Mouse (Mus musculus) limb, embryonic 15.5 days (tissue): ENCODE data around the gene Uap1. TPM values are rescaled to one million over a fixed set of nuclear protein-coding genes. Genes with fewer than 3 reads are reported as not detected.
A peak's percentile ranks its signal among the peaks of the same experiment; 100 is the strongest.

Experiments
- ATAC-seq: fragments of 200-750 bp; cut with Nextera tagmentation; 2 replicates; pipeline ENCODE4 v1.8.0; 2017; ENCODE audit warnings: low read depth, moderate TSS enrichment; ENCODE audit not compliant: insufficient number of reproducible peaks, low FRiP score, low TSS enrichment
- H3K27ac ChIP-seq: fragments of 300-500 bp; sonication (generic); 2 replicates; pipeline ENCODE4 v1.5.1; 2015; ENCODE audit warnings: moderate library complexity, mild to moderate bottlenecking, inconsistent platforms
- H3K27me3 ChIP-seq: fragments of 300-500 bp; sonication (generic); 2 replicates; pipeline ENCODE4 v1.6.1; 2015; ENCODE audit warnings: inconsistent platforms
- H3K36me3 ChIP-seq: fragments of 300-500 bp; sonication (generic); 2 replicates; pipeline ENCODE4 v1.6.1; 2015; ENCODE audit warnings: inconsistent platforms
- H3K4me1 ChIP-seq: fragments of 300-500 bp; sonication (generic); 2 replicates; pipeline ENCODE4 v1.6.1; 2015; ENCODE audit warnings: inconsistent platforms
- H3K4me2 ChIP-seq: fragments of 300-500 bp; sonication (generic); 2 replicates; pipeline ENCODE4 v1.6.1; 2015; ENCODE audit warnings: mild to moderate bottlenecking, inconsistent platforms
- H3K4me3 ChIP-seq: fragments of 300-500 bp; sonication (generic); 2 replicates; pipeline ENCODE4 v1.5.1; 2015; ENCODE audit warnings: mild to moderate bottlenecking, inconsistent platforms
- H3K9ac ChIP-seq: fragments of 300-500 bp; sonication (generic); 2 replicates; pipeline ENCODE4 v1.6.1; 2015; ENCODE audit warnings: inconsistent platforms
- H3K9me3 ChIP-seq: fragments of 300-500 bp; sonication (generic); 2 replicates; pipeline ENCODE4 v1.6.1; 2016; ENCODE audit warnings: inconsistent platforms
- WGBS: fragments of 180-500 bp; shearing (Covaris S2); methylation state at CpG from one replicate; pipeline ENCODE4 v1.1.7; 2015; 5-methylcytosine and 5-hydroxymethylcytosine counted together
- polyA plus RNA-seq: library from polyadenylated mRNA; unstranded; fragments of >200 nt; fragmentation: Nextera tagmentation; extraction: Ambion mirVana; gene quantifications from 2 replicates; pipeline ENCODE4 v1.2.1, GENCODE M21; 2015

Uap1 gene
- polyA plus RNA-seq, 1 experiment from 2014 or later: 75.7 TPM

DNA sequence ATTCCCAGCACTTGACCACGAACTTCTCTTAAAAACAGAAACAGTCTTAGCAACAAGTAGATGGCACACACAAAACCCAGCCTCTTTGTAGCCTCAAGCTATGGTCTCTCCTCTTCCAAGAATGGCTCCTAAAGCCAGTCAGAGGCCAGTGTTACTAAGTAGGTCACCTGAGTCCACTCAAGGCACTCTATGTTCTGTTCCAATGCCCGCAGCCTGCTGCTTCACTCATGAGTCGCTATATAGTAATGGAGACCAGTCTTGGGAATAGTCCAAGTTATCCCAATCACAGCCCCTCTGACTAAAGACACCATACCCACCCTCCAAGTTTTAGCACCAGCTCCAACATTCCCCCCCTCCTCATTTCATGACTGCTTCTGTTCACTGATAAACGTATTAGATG is 29.2 kb downstream of the Uap1 start:
- Histone ChIP-seq H3K9ac (no peak overlapping the region), H3K27ac (no peak overlapping the region), H3K27me3 (no peaks in the 10 kb centered on the region), H3K36me3 (peaks cover 60% of the 10 kb centered on the region), H3K4me2 (no peak overlapping the region), H3K4me1 (0 out of 2 replicates have a peak, but pooled peaks cover 5% of the 10 kb centered on the region), H3K4me3 (no peak overlapping the region), H3K9me3 (no peaks in the 10 kb centered on the region)
- ATAC-seq: no peak
- WGBS: 90% methylated on average over 4 of the region's 4 CpGs

DNA sequence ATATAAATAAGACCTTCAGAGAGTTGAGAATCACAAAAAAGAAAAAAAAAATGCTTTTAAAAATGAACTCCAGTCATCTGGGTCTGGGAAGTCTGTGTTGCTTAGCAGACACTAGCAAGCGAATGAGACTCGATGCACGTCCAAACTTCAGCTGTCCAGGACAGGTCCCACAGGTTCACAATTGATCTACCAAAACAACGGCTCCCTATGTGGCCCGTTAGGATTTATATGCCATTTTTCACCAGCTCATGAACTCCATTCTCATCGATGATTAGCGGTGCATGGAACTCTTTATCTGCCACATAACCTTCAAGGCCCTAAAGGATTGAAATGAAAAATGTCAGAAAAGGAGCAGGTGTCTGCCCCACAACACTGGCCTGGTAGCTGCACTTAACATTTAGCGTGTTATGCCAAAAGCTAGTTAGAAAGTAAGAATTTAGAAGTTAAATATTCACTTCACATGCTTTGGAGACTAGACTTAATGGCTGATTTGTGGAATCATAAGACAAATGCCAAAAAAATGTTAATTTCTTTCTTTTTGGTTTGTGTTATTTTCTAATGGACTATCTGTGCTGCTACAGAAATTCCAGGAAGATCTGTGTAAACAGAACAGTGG is 32.4 kb downstream of the Uap1 start:
- whole genome bisulfite sequencing: 90% methylated on average over 8 of the region's 8 CpGs
- H3K9me3 ChIP-seq: no peaks in the 10 kb centered on the region

DNA sequence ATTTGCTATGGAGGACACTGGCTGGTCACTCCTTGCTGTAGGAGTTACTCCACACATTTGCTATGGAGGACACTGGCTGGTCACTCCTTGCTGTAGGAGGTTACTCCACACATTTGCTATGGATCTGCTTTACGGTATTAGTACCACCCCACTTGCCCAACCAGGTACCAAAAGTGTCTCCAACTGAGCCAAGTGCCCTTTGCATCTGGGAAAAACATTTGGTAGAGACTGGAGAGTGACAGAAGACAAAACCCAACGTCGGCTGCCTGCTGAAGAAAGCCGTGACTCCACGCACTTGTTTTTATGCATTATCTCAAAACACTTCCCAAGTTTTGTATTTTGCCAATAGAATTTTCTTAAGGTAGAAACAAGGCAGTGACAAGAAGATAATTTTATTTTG is 33.1 kb downstream of the Uap1 start:
- H3K27me3 ChIP-seq: no peaks in the 10 kb centered on the region
- no peak overlapping the region for H3K4me3 ChIP-seq
- no peak overlapping the region for H3K9ac ChIP-seq
- peaks cover 38% of the 10 kb centered on the region for H3K36me3 ChIP-seq
- H3K27ac ChIP-seq: no peak overlapping the region
- no peak overlapping the region for H3K4me2 ChIP-seq
- ATAC-seq: no peak
- no peaks in the 10 kb centered on the region for H3K9me3 ChIP-seq
- no peaks in the 10 kb centered on the region; the same call in 1 of the 2 replicates for H3K4me1 ChIP-seq
- 97% methylated on average over 5 of the region's 5 CpGs for WGBS

More for the DNA sequence above, 32.4 kb downstream of the Uap1 start:
- no peak overlapping the region for H3K4me3 ChIP-seq
- no peak for ATAC-seq
- no peak overlapping the region for H3K4me2 ChIP-seq
- peaks cover 40% of the 10 kb centered on the region for H3K36me3 ChIP-seq
- H3K4me1 ChIP-seq: no peaks in the 10 kb centered on the region
- no peaks in the 10 kb centered on the region for H3K27me3 ChIP-seq
- H3K9ac ChIP-seq: no peak overlapping the region
- H3K27ac ChIP-seq: no peak overlapping the region

DNA sequence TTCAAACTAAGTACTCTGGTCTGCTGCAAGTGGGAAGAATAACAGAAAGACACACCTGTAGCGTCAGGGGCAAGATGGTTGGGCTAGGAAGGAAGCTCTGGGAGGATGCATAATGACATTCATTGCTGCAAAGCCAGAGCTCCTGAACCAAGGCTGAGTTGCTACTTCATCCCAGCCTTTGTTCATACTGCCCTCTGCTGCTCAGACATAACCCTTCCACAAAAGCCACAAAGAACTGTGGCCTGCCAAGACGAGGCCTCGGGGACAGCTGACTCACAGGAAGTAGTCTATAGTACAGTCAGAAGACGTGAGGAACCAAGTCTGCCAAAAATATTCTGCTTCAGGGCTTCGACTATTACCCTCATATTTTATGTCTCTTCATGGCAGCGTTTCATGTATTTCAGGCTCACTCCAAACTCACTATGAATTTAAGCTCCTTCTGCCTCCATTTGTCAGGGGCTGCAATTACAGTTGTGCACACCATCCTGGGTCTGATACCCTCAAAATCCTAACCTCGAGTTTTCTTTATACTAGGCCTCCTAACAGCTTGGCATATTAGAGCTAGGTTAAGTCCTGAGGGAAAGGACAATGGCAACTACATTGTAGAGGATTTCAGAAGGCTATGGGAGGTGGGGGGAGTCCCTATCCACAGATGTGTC is 38.3 kb downstream of the Uap1 start:
- peaks cover 5% of the 10 kb centered on the region; the same call in 1 of the 2 replicates for H3K36me3 ChIP-seq
- no peaks in the 10 kb centered on the region for H3K9me3 ChIP-seq
- ATAC-seq: peak; percentile 63; the same call in 1 of the 2 replicates
- no peak overlapping the region for H3K4me2 ChIP-seq
- H3K4me3 ChIP-seq: no peak overlapping the region
- H3K4me1 ChIP-seq: no peaks in the 10 kb centered on the region; the same call in 1 of the 2 replicates
- peak overlapping the region; percentile 35 for H3K27ac ChIP-seq
- H3K9ac ChIP-seq: no peak overlapping the region
- 6% methylated on average over 7 of the region's 7 CpGs for WGBS
- no peaks in the 10 kb centered on the region for H3K27me3 ChIP-seq

DNA sequence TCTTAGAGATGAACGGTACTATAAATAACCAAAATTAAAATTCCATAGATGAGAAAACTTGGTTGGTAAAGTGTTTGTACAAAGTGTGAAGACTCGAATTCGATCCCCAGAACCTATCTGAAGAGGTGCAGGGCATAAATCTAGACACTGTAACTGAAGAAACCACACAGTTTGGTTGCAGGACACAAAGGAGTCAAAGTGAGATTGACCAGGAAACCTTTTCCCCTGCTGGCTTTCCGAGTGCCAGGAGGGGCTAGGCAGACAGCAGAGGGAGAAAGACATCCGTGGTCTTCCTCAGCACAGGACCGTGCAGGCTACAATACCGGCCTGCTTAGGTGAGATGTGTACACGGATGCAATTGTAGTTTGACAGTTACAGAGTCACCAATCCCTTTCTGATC is 40.5 kb downstream of the Uap1 start:
- Histone ChIP-seq H3K27ac (no peak overlapping the region), H3K27me3 (no peaks in the 10 kb centered on the region), H3K9me3 (no peaks in the 10 kb centered on the region), H3K36me3 (no peaks in the 10 kb centered on the region), H3K9ac (no peak overlapping the region), H3K4me3 (no peak overlapping the region), H3K4me1 (no peaks in the 10 kb centered on the region; the same call in 1 of the 2 replicates), H3K4me2 (no peak overlapping the region)
- WGBS: 83% methylated on average over 8 of the region's 8 CpGs
- ATAC-seq: no peak

DNA sequence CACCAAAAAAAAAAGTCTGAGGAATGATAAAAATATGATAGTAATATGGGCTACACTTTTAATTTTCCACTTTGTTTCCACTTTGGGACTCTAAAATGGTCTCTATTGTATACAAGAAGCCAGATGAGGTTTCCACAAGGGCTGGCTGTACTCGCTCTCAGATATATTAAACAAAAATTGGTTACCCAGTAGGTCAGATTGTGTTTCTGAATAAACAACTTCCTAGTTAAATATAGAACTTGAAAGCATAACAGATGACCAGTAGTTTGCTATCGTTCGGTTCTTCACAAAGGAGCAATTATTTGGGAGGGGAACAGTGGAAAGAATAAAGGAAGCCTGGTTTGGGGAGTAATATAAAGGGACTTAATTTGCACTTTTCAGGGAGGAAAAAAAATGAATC is 43.8 kb downstream of the Uap1 start:
- H3K9ac ChIP-seq: no peak overlapping the region
- H3K36me3 ChIP-seq: no peaks in the 10 kb centered on the region
- no peaks in the 10 kb centered on the region for H3K27me3 ChIP-seq
- ATAC-seq: no peak
- H3K4me2 ChIP-seq: no peak overlapping the region
- H3K9me3 ChIP-seq: no peaks in the 10 kb centered on the region
- no peaks in the 10 kb centered on the region for H3K4me1 ChIP-seq
- no peak overlapping the region for H3K4me3 ChIP-seq
- no peak overlapping the region for H3K27ac ChIP-seq
- 52% methylated on average over 3 of the region's 3 CpGs for WGBS

DNA sequence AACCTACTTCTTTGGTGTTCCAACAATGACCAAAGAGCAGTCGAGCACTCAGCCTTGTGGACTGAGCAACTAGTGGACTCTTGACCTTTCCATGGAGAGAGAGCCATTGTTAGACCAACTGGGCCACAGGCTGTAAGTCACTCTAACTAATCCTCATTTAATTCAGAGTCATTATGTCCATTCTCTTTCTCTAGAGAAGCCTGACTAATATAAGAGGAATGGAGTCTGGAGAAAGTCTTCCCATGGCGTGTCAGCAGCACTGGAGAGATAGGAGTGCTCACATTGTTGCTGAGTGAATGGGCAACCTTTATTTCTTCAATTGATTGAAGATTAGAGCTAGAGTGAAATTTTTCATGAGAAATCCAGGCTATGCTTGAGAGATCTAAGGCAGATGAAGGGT is 50.1 kb downstream of the Uap1 start:
- Histone ChIP-seq H3K9ac (no peak overlapping the region), H3K4me3 (no peak overlapping the region), H3K27ac (no peak overlapping the region), H3K4me1 (no peaks in the 10 kb centered on the region), H3K36me3 (no peaks in the 10 kb centered on the region), H3K4me2 (no peak overlapping the region), H3K9me3 (no peaks in the 10 kb centered on the region), H3K27me3 (no peaks in the 10 kb centered on the region)
- 79% methylated on average over 2 of the region's 2 CpGs for WGBS
- no peak for ATAC-seq

DNA sequence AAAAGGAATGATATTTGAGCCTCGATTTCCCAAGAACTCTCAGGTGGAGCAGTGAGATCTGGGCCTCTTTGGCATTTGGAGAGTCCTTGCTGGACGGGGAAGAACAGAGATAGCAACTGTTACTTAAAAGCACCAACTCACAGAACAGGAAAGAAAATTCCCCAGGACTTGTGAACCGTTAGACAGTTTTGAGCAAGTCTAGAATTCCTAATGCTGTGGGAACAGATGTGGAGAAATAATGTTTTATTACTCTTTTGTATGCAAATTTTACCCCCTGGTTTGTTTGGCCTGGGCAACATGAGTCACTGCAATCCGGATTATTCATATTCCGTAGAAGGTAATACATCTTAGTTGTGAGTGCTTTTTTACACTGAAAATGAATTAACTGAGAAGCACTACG is 61.1 kb downstream of the Uap1 start:
- no peak for ATAC-seq
- peaks cover 16% of the 10 kb centered on the region for H3K4me1 ChIP-seq

DNA sequence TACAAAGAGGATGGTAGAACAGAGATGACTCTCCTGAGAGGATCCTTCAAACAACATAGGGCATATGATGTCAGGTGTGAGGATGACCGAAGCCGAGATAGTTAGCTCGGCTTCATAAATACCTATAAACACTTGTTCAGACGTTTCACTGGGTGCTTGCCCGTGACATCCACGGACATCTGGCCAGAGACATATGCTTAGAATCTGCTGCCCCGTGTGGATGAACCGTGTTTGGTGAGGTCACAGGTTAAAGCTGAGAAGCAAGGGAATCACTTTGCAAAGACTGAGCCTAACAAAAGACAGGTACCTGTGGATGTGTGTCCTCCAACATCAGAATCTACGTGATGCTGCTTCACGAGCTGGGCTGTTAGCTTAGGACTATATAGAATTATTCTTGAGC is 62.5 kb downstream of the Uap1 start:
- H3K27me3 ChIP-seq: no peaks in the 10 kb centered on the region
- no peak overlapping the region for H3K9ac ChIP-seq
- no peak overlapping the region for H3K4me3 ChIP-seq
- no peaks in the 10 kb centered on the region for H3K36me3 ChIP-seq
- H3K27ac ChIP-seq: no peak overlapping the region
- ATAC-seq: no peak
- 81% methylated on average over 10 of the region's 10 CpGs for WGBS
- H3K4me2 ChIP-seq: no peak overlapping the region
- peaks cover 27% of the 10 kb centered on the region for H3K4me1 ChIP-seq
- no peaks in the 10 kb centered on the region for H3K9me3 ChIP-seq

More for the DNA sequence above, 61.1 kb downstream of the Uap1 start:
- H3K4me2 ChIP-seq: no peak overlapping the region
- WGBS: 72% methylated on average over 6 of the region's 6 CpGs
- H3K9me3 ChIP-seq: no peaks in the 10 kb centered on the region
- H3K36me3 ChIP-seq: no peaks in the 10 kb centered on the region
- no peaks in the 10 kb centered on the region for H3K27me3 ChIP-seq
- H3K9ac ChIP-seq: no peak overlapping the region
- H3K4me3 ChIP-seq: no peak overlapping the region
- no peak overlapping the region for H3K27ac ChIP-seq

DNA sequence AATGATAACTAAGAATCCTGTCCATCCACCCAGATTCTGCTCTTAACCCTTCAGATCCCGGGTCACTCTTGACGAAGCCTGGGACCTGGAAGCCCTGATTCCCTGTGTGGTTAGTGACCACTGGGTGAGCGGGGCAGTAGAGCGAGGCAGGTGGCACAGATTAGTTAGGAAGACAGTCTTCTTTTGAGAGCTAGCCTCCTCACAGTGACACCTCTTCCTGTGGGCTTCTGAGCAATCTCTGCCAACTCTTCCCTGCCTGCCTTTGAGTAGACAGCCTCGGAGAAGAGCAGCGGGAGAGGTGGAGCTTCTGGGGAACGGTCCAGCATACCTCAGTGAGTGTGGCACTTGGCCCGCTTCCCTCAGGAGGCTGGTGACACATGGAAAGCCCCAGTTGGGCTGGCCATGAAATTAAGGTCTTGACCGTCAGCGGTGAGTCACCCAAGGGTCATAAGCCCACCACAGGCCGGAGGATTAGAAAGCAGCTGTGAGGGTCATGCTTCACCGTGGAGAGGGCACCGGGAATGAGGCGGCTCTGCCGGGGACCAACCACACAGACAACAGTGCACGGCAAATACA is 63.0 kb downstream of the Uap1 start:
- Histone ChIP-seq H3K36me3 (no peaks in the 10 kb centered on the region), H3K27ac (peak overlapping the region; percentile 98), H3K4me1 (peaks cover 28% of the 10 kb centered on the region), H3K4me2 (peak overlapping the region; percentile 57), H3K27me3 (no peaks in the 10 kb centered on the region), H3K9me3 (no peaks in the 10 kb centered on the region), H3K9ac (no peak overlapping the region), H3K4me3 (0 out of 2 replicates have a peak overlapping the region, but pooled peaks have one; percentile 50)
- no peak for ATAC-seq
- 72% methylated on average over 16 of the region's 16 CpGs for WGBS

DNA sequence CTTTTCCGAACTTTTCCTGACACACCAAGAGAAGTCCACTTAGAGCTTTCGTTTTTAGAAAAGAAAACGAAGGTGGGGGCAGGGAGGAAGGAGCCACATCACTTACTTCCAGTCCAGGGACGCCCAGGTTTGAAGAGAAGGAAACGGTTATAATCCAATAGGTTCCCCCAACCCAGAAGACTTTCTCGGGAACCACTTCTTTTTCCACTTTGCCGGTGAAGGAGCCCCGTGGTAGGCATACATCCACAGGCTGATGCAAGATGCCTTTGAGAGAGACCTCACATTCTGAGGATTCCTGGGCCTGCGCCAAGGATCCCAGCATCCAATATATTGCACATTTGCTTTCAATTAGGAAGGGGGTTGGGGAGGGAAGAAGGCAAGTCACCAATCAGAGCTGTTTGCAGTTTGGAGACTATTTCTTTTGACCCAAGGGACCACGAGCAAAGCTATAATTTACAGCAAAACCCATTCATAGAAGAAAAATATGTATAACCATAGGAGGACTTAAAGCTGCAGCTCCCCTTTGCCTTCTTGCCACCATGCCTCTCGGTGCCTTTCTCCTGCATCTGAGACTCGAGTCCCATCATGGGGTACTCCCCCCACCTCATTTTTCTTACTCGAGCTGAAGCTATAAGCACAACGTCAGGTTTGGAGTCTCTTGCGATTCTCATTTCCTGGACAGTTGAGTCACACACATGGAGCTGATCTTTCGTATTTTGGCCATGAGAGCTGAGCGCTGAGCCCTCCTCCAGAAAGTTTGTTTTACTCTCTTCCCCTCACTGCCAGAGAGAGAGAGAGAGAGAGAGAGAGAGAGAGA is 64.0 kb downstream of the Uap1 start, which contains the start of gene Ddr2:
TSS of gene Ddr2 (minus strand) at position 247 of the 817 bp plus-strand sequence.
- Histone ChIP-seq H3K9me3 (no peaks in the 10 kb centered on the region), H3K36me3 (no peaks in the 10 kb centered on the region), H3K27me3 (no peaks in the 10 kb centered on the region), H3K4me2 (peak within 1 kb of the TSS; percentile 57), H3K27ac (peak within 1 kb of the TSS; percentile 98), H3K9ac (peak within 1 kb of the TSS; percentile 52), H3K4me1 (peaks cover 28% of the 10 kb centered on the region), H3K4me3 (peak within 1 kb of the TSS; percentile 50)
- WGBS: 19% methylated on average over 17 of the region's 17 CpGs
- peak; percentile 85 for ATAC-seq
